Mouse (Mus musculus): ENCODE measurements around the gene B3gnt6. TPM values are rescaled to one million over a fixed set of nuclear protein-coding genes. Genes with fewer than 3 reads are reported as not detected.

B3gnt6 gene
- polyA plus RNA-seq, 1 experiment from 2014 or later, result not detected

DNA sequence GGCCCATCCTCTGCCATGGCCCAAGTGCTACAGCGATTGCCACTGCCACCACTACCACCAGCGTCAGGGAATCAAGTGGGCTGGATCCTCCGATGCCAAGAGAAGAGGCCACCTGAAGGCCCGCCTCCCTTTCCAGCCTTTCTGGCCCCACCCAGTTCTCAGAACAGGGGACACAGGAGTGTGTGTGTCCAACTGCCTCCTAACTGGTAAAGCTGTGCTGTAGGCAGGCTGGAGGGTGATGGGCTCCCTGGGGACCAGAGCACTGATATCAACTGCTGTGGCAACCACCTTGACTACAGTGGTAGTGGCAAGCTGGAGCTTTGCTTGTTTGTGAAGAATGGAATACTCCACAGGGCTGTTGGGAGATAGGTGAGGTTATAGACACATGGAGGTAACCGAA lies 53.9 kb downstream of the B3gnt6 start, which contains the start of gene Omp:
Omp (minus strand) TSS at position 101 of the 400 bp plus-strand sequence.
- Histone ChIP-seq H3K4me3 (no peak within 1 kb of the TSS), H3K9ac (no peak within 1 kb of the TSS; the same call in 1 of the 2 replicates), H3K4me2 (replicated peaks) (no peak within 1 kb of the TSS), H3K9me3 (no peaks in the 10 kb centered on the region), H3K27ac (no peak within 1 kb of the TSS), H3K27me3 (no peaks in the 10 kb centered on the region), H3K4me1 (peaks cover 14% of the 10 kb centered on the region), H3K36me3 (no peaks in the 10 kb centered on the region)
- ATAC-seq (ENCODE audit: low FRiP score, low read depth), result no peak
- WGBS, result 99% methylated on average over 5 of the region's 5 CpGs

DNA sequence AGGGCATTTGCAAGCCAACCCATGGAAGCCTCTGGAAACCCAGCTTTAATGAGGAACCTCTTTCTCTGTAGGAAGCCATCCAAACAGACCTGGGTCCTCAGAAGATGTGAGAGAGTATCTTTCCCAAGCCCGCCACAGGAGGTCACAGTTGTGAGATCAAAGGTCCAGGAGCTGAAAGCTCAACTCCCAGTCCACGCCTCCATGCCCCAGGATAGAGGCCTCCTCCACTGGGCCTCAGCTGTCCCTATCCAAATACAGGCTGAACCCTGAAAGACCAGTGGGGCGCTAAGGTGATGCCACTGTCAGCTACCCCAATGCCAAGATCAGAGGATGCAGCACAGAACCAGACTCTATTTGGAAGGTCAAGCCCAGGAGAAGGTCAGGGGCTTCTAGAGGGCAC lies 56.6 kb downstream of the B3gnt6 start:
- H3K4me1 ChIP-seq, result peaks cover 12% of the 10 kb centered on the region
- no peak overlapping the region for H3K27ac ChIP-seq
- H3K9ac ChIP-seq, result no peak overlapping the region
- no peak for ATAC-seq (ENCODE audit: low FRiP score, low read depth)
- no peak overlapping the region for H3K4me3 ChIP-seq
- H3K4me2 ChIP-seq (replicated peaks), result no peak overlapping the region
- H3K27me3 ChIP-seq, result no peaks in the 10 kb centered on the region
- no peaks in the 10 kb centered on the region for H3K9me3 ChIP-seq
- H3K36me3 ChIP-seq, result no peaks in the 10 kb centered on the region
- 62% methylated on average over 3 of the region's 3 CpGs for WGBS

Other genes starting within 250 kb of the B3gnt6 start
- gene Myo7a, start 80.0 kb downstream of the B3gnt6 start, polyA plus RNA-seq (2015; fragmentation: Nextera tagmentation; extraction: Ambion mirVana), result 11.0 and 12.2 TPM in 2 replicates
- 0.25 and 0.37 TPM in 2 replicates for gene Omp, start 54.0 kb downstream of the B3gnt6 start, polyA plus RNA-seq (2015; fragmentation: Nextera tagmentation; extraction: Ambion mirVana)
- gene Capn5, start 21.2 kb downstream of the B3gnt6 start, polyA plus RNA-seq (2015; fragmentation: Nextera tagmentation; extraction: Ambion mirVana), result 5.5 and 5.6 TPM in 2 replicates
- 33.7 and 34.7 TPM in 2 replicates for gene Acer3, start 121.7 kb upstream of the B3gnt6 start, polyA plus RNA-seq (2015; fragmentation: Nextera tagmentation; extraction: Ambion mirVana)
- gene Tsku, start 161.8 kb upstream of the B3gnt6 start, polyA plus RNA-seq (2015; fragmentation: Nextera tagmentation; extraction: Ambion mirVana), result 22.4 and 23.1 TPM in 2 replicates
- not detected in 2 replicates for gene Gucy2d, start 240.9 kb upstream of the B3gnt6 start, polyA plus RNA-seq (2015; fragmentation: Nextera tagmentation; extraction: Ambion mirVana)

All from limb, embryonic 13.5 days (tissue).